In genomic region chr16:26053631-26054030, GRCm38 (mm10) we compare ENCODE assay signal across 20 mouse cellular contexts. TPM values are rescaled to one million over a fixed set of nuclear protein-coding genes. Genes with fewer than 3 reads are reported as not detected.
DNase-seq lines count a peak whose midpoint lies in the region; ATAC-seq and TF ChIP-seq lines count a peak whose summit lies in the region.
"Had no signal": no experiment of that assay in that cellular context is flagged by ENCODE, and none has a peak within 500 bp of the region (broad histone marks: within the 10 kb centered on the region; RNA-seq: fewer than 3 reads in every experiment).

No protein-coding gene starts in this region.

- H3K4me1 ChIP-seq in heart, embryonic 14.5 days (ENCODE audit: control insufficient read depth in 2 of 2, insufficient read depth in 2 of 2, low read length in 2 of 2), result peaks cover 13 to 59% of the 10 kb centered on the region in 2 experiments
- H3K4me1 ChIP-seq in embryonic fibroblast, embryonic 13.5 days (ENCODE audit: control insufficient read depth, insufficient read depth, low read length), result peaks cover 8% of the 10 kb centered on the region
- H3K4me1 ChIP-seq in stomach, embryonic 15.5 days, result peaks cover 5% of the 10 kb centered on the region; the same call in 1 of the 2 replicates
- H3K4me1 ChIP-seq: forebrain, embryonic 12.5 days had no signal

- DNase-seq in heart, adult 8-10 months (ENCODE audit: low spot score), result no peak
- peak; percentile 57 for DNase-seq in kidney, adult 9 months
- DNase-seq in kidney, postnatal 4 days, result no peak
- no peak for DNase-seq in thymus, postnatal 0 days (ENCODE audit: low spot score)
- DNase-seq: adrenal gland, postnatal 36 days; cerebellum, adult 18-20 months; cerebellum, postnatal 25 days; embryo, embryonic 11 days; gastrocnemius, postnatal 10 days; kidney, postnatal 14 days; lung, adult 2 months; lung, postnatal 4 days; retina, postnatal 1 day had no signal

- WGBS in heart, embryonic 14.5 days, result 57% methylated on average over 3 of the region's 3 CpGs
- 34% methylated on average over 3 of the region's 3 CpGs for WGBS in stomach, embryonic 15.5 days

- H3K9ac ChIP-seq in heart, embryonic 14.5 days (ENCODE audit: low read length), result no peak overlapping the region
- no peak overlapping the region for H3K9ac ChIP-seq in stomach, embryonic 15.5 days
- H3K9ac ChIP-seq: forebrain, embryonic 12.5 days; hindbrain, embryonic 12.5 days had no signal

- peak overlapping the region; percentile 2 to 42; a peak in 2 of 4 replicates for H3K27ac ChIP-seq in heart, embryonic 14.5 days (replicated peaks in 1 of 2; ENCODE audit: control insufficient read depth in 1 of 2, insufficient read depth in 1 of 2, low read depth in 2 of 2, low read length in 2 of 2)
- peak overlapping the region; percentile 47; the same call in 1 of the 2 replicates for H3K27ac ChIP-seq in embryonic fibroblast, embryonic 13.5 days (ENCODE audit: insufficient read depth, low read length)
- 0 out of 2 replicates have a peak overlapping the region, but pooled peaks have one; percentile 5 for H3K27ac ChIP-seq in stomach, embryonic 15.5 days
- H3K27ac ChIP-seq: forebrain, embryonic 12.5 days; hindbrain, embryonic 12.5 days had no signal

- H3K36me3 ChIP-seq in heart, embryonic 14.5 days (ENCODE audit: control insufficient read depth, insufficient read depth, low read length), result no peaks in the 10 kb centered on the region
- no peaks in the 10 kb centered on the region for H3K36me3 ChIP-seq in stomach, embryonic 15.5 days
- H3K36me3 ChIP-seq: forebrain, embryonic 12.5 days; hindbrain, embryonic 12.5 days had no signal

- no peak for TF ChIP-seq CTCF in embryonic fibroblast, embryonic 13.5 days (IDR thresholded peaks at IDR 0.05; ENCODE audit: borderline replicate concordance, insufficient read depth, low read length)

- no peaks in the 10 kb centered on the region for H3K9me3 ChIP-seq in heart, embryonic 14.5 days (ENCODE audit: control insufficient read depth, low read length)
- H3K9me3 ChIP-seq in stomach, embryonic 15.5 days, result no peaks in the 10 kb centered on the region
- H3K9me3 ChIP-seq: forebrain, embryonic 12.5 days; hindbrain, embryonic 12.5 days had no signal

- TF ChIP-seq POLR2A in embryonic fibroblast, embryonic 13.5 days (IDR thresholded peaks at IDR 0.05; ENCODE audit: low read depth, low read length), result no peak

- no peaks in the 10 kb centered on the region for H3K27me3 ChIP-seq in heart, embryonic 14.5 days (ENCODE audit: control insufficient read depth, insufficient read depth, low read length)
- H3K27me3 ChIP-seq in stomach, embryonic 15.5 days (replicated peaks), result no peaks in the 10 kb centered on the region
- H3K27me3 ChIP-seq: forebrain, embryonic 12.5 days; hindbrain, embryonic 12.5 days had no signal

- H3K4me2 ChIP-seq in heart, embryonic 14.5 days (ENCODE audit: low read length), result no peak overlapping the region
- H3K4me2 ChIP-seq in stomach, embryonic 15.5 days, result no peak overlapping the region
- H3K4me2 ChIP-seq: forebrain, embryonic 12.5 days; hindbrain, embryonic 12.5 days; midbrain, embryonic 11.5 days had no signal

- H3K4me3 ChIP-seq in heart, embryonic 14.5 days (ENCODE audit: control insufficient read depth in 1 of 2, insufficient read depth in 1 of 2, low read depth in 1 of 2, low read length in 2 of 2), result no peak overlapping the region
- H3K4me3 ChIP-seq in embryonic fibroblast, embryonic 13.5 days (ENCODE audit: insufficient read depth, low read length), result no peak overlapping the region
- H3K4me3 ChIP-seq in stomach, embryonic 15.5 days (replicated peaks), result no peak overlapping the region
- H3K4me3 ChIP-seq: forebrain, embryonic 12.5 days; hindbrain, embryonic 12.5 days had no signal

- ATAC-seq in heart, embryonic 14.5 days (ENCODE audit: insufficient number of reproducible peaks, insufficient read depth, low FRiP score, low read depth), result no peak
- no peak for ATAC-seq in stomach, embryonic 15.5 days (ENCODE audit: insufficient read depth, low FRiP score, low read depth)

RNA-seq across cellular contexts. Expression of gene P3h2, which starts 52.0 kb away (rescaled TPM):
- 9.5 and 9.8 TPM in 2 replicates for polyA plus RNA-seq in heart, embryonic 14.5 days (2014; fragmentation: Nextera tagmentation; extraction: Ambion mirVana)
- 1 to 10 TPM; 2.6 to 4.6 (median 3.6) TPM for total RNA-seq in heart, adult 8-10 months (2022)
- polyA plus RNA-seq in embryonic fibroblast, embryonic 13.5 days (2011; ENCODE audit: insufficient read length, low read depth, missing spikeins), result 4.1 and 4.8 TPM in 2 replicates
- polyA plus RNA-seq in stomach, embryonic 15.5 days (2015; fragmentation: Nextera tagmentation; extraction: Ambion mirVana), result 4.9 and 5.5 TPM in 2 replicates
- 0.65 and 0.81 TPM in 2 replicates for polyA plus RNA-seq in thymus, postnatal 0 days (2015; fragmentation: Nextera tagmentation; extraction: Ambion mirVana)
- total RNA-seq: monocyte, adult 5-6 weeks had no signal
